8 mouse cellular contexts compared by ENCODE assay signal in the genomic region with DNA sequence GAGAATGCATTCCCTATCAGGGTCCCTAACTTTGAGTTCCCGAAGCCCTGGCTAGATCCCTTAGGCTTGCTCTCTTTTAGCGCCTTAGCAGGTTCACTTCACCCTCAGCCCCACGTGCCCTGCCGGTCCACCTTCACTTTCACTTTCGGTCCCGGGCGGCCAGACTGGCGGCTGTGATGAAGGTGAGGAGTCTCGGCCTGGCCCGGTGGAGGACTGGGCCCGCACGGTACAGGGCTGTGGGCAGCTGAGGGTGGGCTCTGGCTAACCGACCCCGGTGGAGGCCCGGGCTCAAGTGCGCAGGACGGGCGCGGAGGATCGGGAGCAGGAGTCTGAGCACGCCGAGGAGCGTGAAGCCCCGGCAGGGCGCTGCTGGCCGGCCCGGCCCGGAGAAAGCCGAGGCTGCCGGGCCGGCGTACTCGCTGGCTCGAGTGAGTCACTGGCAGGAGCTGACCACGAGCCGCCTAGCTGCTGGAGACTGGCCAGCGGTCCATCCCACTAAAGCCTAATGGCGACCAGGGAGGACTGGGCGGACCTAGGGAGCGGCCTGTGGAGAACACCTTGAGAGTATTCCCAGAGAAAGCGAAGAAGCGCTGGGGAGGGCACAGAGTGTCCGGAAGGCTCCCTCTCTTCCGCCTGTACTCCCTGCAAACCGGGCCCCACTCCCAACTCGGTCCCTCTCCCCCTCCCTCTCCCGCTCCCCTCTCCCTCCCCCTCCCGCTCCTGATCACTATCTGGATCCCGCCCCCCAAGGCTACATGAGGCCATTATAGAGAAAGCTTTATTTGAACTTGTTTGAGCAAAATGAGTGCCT. TPM values are rescaled to one million over a fixed set of nuclear protein-coding genes. Genes with fewer than 3 reads are reported as not detected.
DNase-seq lines count a peak whose midpoint lies in the region; ATAC-seq and TF ChIP-seq lines count a peak whose summit lies in the region.

No protein-coding gene starts in this region.

- peak; percentile 83 for ATAC-seq in erythroid progenitor cell, adult 5-6 weeks (replicated peaks; ENCODE audit: low FRiP score, poor library complexity, severe bottlenecking)
- peak; percentile 86 for ATAC-seq in heart, embryonic 12.5 days (ENCODE audit: insufficient number of reproducible peaks, low FRiP score)
- ATAC-seq in kidney, postnatal 0 days (replicated peaks; ENCODE audit: low FRiP score, low read depth): peak; percentile 92
- peak; percentile 91 for ATAC-seq in monocyte, adult 5-6 weeks (replicated peaks; ENCODE audit: insufficient number of reproducible peaks, low FRiP score, low TSS enrichment, poor library complexity, severe bottlenecking)

- TF ChIP-seq CTCF in kidney, postnatal 0 days (IDR thresholded peaks at IDR 0.05; ENCODE audit: low read depth): 0 out of 2 replicates have a peak, but pooled peaks have one; percentile 0
- no peak for TF ChIP-seq CTCF in liver, adult 2 months (IDR thresholded peaks at IDR 0.05; ENCODE audit: low read depth, low read length)

- peak; percentile 89 for DNase-seq in CD4-positive, CD25-positive, alpha-beta regulatory T cell, adult 2 months (ENCODE audit: low read depth, low spot score)
- peak; percentile 89 for DNase-seq in kidney, postnatal 0 days (ENCODE audit: low spot score)
- peak; percentile 79 for DNase-seq in liver, adult 2 months (ENCODE audit: extremely low read depth, low read depth, low spot score)
- peak; percentile 81 for DNase-seq in spleen, postnatal 36 days (ENCODE audit: low spot score in 2 of 2)

- H3K79me2 ChIP-seq in liver, adult 2 months (ENCODE audit: control insufficient read depth, insufficient read depth, low read length): 0 out of 2 replicates have a peak, but pooled peaks cover 2% of the 10 kb centered on the region

- peak overlapping the region; percentile 91 for H3K27ac ChIP-seq in brown adipose tissue, adult 24 weeks (replicated peaks; ENCODE audit: low read depth, low read length)
- H3K27ac ChIP-seq in heart, embryonic 12.5 days (ENCODE audit: poor library complexity, severe bottlenecking): peak overlapping the region; percentile 79
- H3K27ac ChIP-seq in kidney, postnatal 0 days: peak overlapping the region; percentile 96
- peak overlapping the region; percentile 94 for H3K27ac ChIP-seq in liver, adult 2 months (replicated peaks; ENCODE audit: insufficient read depth, low read depth, low read length)

- no peaks in the 10 kb centered on the region for H3K27me3 ChIP-seq in heart, embryonic 12.5 days (replicated peaks)
- no peaks in the 10 kb centered on the region for H3K27me3 ChIP-seq in kidney, postnatal 0 days (ENCODE audit: insufficient read depth, low read length)
- no peaks in the 10 kb centered on the region for H3K27me3 ChIP-seq in liver, adult 2 months (ENCODE audit: control insufficient read depth, insufficient read depth, low read length)

- no peaks in the 10 kb centered on the region for H3K36me3 ChIP-seq in heart, embryonic 12.5 days
- H3K36me3 ChIP-seq in kidney, postnatal 0 days (ENCODE audit: insufficient read depth, low read length): no peaks in the 10 kb centered on the region
- no peaks in the 10 kb centered on the region for H3K36me3 ChIP-seq in liver, adult 2 months (ENCODE audit: control insufficient read depth, insufficient read depth, low read length)

- TF ChIP-seq POLR2A in liver, adult 2 months (IDR thresholded peaks at IDR 0.05; ENCODE audit: extremely low read depth, insufficient read depth, low read length): 0 out of 2 replicates have a peak, but pooled peaks have one; percentile 36

- WGBS in heart, embryonic 12.5 days: under 1% methylated on average over 44 of the region's 49 CpGs
- under 1% methylated on average over 46 of the region's 49 CpGs for WGBS in kidney, postnatal 0 days
- WGBS in liver, adult 2 months: 1% methylated on average over 49 of the region's 49 CpGs

- H3K4me3 ChIP-seq in brown adipose tissue, adult 24 weeks (ENCODE audit: insufficient read depth, low read depth, low read length): peak overlapping the region; percentile 98
- peak overlapping the region; percentile 72 for H3K4me3 ChIP-seq in heart, embryonic 12.5 days
- peak overlapping the region; percentile 86 for H3K4me3 ChIP-seq in kidney, postnatal 0 days (replicated peaks; ENCODE audit: low read depth, low read length)
- H3K4me3 ChIP-seq in liver, adult 2 months (ENCODE audit: insufficient read depth, low read depth, low read length): peak overlapping the region; percentile 88

- H3K9ac ChIP-seq in heart, embryonic 12.5 days: peak overlapping the region; percentile 85
- H3K9ac ChIP-seq in kidney, postnatal 0 days (ENCODE audit: low read depth, low read length): peak overlapping the region; percentile 91
- H3K9ac ChIP-seq in liver, adult 2 months (ENCODE audit: low read depth, low read length): peak overlapping the region; percentile 96

- H3K4me1 ChIP-seq in brown adipose tissue, adult 24 weeks (ENCODE audit: control insufficient read depth, insufficient read depth, insufficient read length, low read length): no peaks in the 10 kb centered on the region
- H3K4me1 ChIP-seq in heart, embryonic 12.5 days (replicated peaks): no peaks in the 10 kb centered on the region
- H3K4me1 ChIP-seq in kidney, postnatal 0 days (replicated peaks; ENCODE audit: insufficient read depth, low read length): no peaks in the 10 kb centered on the region
- H3K4me1 ChIP-seq in liver, adult 2 months (ENCODE audit: control insufficient read depth, insufficient read depth, low read length): peaks cover 2% of the 10 kb centered on the region; the same call in 1 of the 2 replicates

- H3K9me3 ChIP-seq in heart, embryonic 12.5 days (replicated peaks): no peaks in the 10 kb centered on the region
- H3K9me3 ChIP-seq in kidney, postnatal 0 days (replicated peaks; ENCODE audit: low read length): no peaks in the 10 kb centered on the region

- H3K4me2 ChIP-seq in heart, embryonic 12.5 days: peak overlapping the region; percentile 89
- H3K4me2 ChIP-seq in kidney, postnatal 0 days (ENCODE audit: low read length): peak overlapping the region; percentile 65

RNA-seq across cellular contexts. Expression of a gene that starts 0.5 kb away (rescaled TPM):
- 26.1 and 40.0 TPM in 2 replicates for polyA plus RNA-seq in brown adipose tissue, adult 24 weeks (2012; ENCODE audit: insufficient read depth, insufficient read length, missing spikeins)
- 36.8 and 66.7 TPM in 2 replicates for total RNA-seq in erythroid progenitor cell, adult 5-6 weeks (2015; ENCODE audit: low replicate concordance)
- total RNA-seq in erythroid progenitor cell, adult 5-6 weeks (2017; ENCODE audit: low replicate concordance): 9.8 and 10.6 TPM in 2 replicates
- 9.3 and 17.5 TPM in 2 replicates for polyA plus RNA-seq in heart, embryonic 12.5 days (2016; fragmentation: Nextera tagmentation; extraction: Ambion mirVana)
- 28.0 and 29.7 TPM in 2 replicates for polyA plus RNA-seq in kidney, postnatal 0 days (2015; fragmentation: Nextera tagmentation; extraction: Ambion mirVana)
- total RNA-seq in liver, adult 2 months (2014; rRNA removed): 102 and 130 TPM in 2 replicates
- polyA plus RNA-seq in liver, adult 2 months (2012; rRNA removed): 16.3 and 18.1 TPM in 2 replicates
- total RNA-seq in monocyte, adult 5-6 weeks (2017): 68.3 to 110 TPM (median 87.4 TPM) in 3 replicates

Comparison
In these comparisons a context has a peak if more than half of its experiments do, and no peak if none do; other contexts are left out.
1. Peak in every context shown above with its lines: DNase-seq, ATAC-seq, H3K4me3 ChIP-seq and H3K27ac ChIP-seq.